Mouse (Mus musculus): ENCODE data around the gene Gzmm.

Gene Gzmm

DNA sequence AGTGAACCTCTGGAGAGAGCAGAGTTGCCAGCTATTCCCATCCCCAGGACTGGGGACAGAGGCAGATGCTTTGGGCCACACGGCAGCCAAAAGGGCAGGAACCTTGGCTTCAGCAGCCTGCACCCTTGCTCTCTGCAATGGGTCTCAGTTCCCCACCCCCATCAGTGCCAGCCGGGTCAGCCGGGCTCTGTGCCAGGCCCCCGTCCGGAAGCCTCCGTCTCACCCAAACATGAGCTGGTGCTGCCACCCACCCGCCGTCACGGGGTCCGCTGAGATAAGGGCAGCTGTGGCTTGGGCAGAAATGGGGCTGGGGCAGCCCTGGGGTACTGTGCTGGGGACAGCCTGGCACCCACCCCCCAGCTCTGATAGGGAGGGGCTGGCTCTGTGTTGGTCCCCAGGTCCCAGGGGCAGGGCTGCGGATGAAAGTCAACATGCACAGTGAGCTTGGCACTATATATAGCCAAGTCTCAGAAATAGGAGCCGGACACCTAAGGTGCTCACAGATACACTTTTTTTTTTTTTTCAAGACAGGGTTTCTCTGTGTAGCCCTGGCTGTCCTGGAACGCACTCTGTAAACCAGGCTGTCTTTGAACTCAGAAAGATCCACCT, 40.6 kb downstream of the Gzmm start:
- peak in 1 of 2 experiments; percentile 51 for DNase-seq

GRCm38 (mm10) chr10:79732500-79732899, 43.7 kb downstream of the Gzmm start:
- peak; percentile 50 to 64 for DNase-seq

DNA sequence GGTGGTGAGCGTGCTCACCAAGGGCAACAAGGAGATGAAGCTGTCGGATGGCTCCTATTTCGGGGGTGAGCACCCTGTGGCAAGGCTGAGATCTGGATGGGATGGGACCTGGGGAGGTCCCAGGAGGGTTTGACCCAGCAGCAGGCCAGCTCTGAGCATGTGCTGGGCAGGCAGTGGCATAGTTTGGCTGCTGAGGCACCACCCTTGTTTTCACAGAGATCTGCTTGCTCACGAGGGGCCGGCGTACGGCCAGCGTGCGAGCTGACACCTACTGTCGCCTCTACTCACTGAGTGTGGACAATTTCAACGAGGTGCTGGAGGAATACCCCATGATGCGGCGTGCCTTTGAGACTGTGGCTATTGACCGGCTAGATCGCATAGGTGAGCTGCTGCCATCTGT, 45.0 kb downstream of the Gzmm start:
- no peak for DNase-seq

DNA sequence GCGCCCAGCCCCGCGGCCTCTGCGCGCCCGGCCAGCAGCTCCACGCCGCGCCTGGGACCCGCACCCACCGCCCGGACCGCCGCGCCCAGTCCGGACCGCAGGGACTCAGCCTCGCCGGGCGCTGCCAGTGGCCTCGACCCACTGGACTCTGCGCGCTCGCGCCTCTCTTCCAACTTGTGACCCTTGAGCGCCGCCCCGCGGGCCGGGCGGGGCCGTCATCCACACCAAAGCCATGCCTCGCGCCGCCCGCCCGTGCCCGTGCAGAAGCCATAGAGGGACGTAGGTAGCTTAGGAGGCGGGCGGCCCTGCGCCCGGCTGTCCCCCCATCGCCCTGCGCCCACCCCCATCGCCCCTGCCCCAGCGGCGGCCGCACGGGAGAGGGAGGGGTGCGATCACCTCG, 46.5 kb downstream of the Gzmm start:
- no peak for DNase-seq

- peak in 1 of 2 experiments; percentile 47 for DNase-seq
Measured at GRCm38 (mm10) chr10:79736706-79737105, 47.9 kb downstream of the Gzmm start.

DNA sequence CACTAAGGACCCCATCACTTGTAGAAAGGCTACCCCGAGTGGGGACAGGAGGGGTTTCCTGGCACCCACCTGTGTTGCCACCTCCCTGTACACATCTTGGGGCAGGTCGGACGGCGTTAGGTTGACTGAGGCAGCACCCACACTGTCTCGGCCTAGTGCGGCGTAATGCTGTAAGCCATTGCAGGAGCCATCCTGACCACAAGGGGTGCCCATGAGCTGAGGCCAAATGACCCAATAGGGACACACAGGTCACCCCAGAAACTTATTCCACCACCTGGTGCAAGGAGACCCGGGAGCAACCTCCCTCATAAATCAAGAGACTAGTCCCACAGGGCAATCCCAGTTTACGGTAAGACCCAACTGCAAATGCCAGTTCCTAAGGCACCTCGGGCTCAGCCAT, 49.4 kb downstream of the Gzmm start:
- peak in 1 of 2 experiments; percentile 57 for DNase-seq

GRCm38 (mm10) chr10:79739234-79739633, 50.4 kb downstream of the Gzmm start:
- no peak for DNase-seq

DNA sequence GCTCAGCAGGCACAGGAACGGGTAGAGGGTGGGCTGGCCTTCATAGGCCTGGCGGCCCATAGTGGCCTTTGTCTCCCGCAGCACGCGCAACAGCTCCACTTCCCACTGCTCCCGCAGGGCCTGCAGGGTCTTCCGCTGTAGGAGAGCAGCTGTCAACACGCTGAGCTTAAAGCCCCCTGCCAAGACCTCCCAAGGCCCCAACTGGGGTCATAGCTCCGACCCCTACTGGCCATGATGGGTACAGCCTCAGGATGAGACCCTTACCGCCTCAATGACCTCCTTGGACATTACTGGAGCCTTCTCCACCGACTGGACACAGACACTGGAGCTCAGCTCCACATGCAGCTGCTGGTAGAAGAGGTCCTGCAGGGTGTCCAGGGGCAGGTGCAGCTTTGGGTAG, 52.0 kb downstream of the Gzmm start:
- DNase-seq, result no peak

DNA sequence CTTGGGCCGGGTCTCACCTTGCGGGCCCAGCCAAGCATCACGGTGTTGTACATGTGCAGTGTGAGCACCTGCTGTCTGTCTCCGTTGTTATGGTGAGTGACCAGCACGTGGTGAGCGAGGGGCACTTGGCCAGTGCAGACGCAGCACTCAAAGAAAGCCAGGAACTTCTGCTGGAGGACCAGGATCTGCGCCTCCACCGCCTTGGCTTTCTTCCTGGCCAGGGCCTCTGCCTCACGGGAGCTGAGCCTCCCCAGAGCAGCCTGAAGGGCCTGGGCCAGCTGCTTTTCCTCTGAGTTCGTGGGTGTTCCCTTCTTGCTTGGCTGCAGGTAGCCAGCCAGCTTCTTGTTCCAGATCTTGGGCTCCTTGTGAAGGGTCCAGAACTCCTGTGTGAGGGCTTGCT, 54.3 kb downstream of the Gzmm start:
- DNase-seq, result no peak

DNA sequence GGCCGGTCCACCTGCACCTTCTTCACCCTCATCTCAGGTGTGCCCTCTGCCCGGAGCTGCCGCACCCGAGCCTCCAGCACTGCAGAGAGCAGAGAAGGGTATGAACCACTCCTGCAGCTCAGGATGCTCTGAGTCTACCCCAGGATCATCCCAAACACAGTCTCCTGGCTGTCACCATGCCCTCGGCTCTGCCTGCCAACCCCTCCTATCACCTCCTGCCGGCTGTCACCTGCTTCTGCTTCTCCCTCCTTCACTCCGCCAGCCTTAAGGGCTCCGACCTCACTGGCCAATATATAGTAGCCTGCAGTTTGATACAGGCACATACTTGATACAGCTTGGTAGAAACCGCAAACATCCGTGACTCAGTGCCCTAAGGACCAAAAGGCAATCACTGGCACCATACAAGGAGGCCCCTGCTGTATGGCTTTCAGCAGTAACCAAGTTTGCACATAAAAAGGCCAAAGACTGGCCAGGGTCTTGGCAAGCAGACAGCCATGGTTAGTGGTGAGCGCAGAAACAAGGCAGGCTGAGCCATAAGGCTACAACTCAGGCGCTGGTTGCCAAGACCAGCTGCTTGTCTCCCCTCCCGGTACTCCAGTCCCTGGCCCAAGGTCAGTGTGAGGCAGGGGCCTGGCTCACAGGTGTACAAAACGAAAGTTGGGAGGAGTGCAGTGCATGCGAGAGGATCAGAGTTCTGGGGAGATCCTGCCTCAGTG, 55.0 kb downstream of the Gzmm start:
- peak; percentile 61 to 62 for DNase-seq
